Mouse (Mus musculus) adrenal gland, postnatal 4 days (tissue): ENCODE data around the gene Zfp281. TPM values are rescaled to one million over a fixed set of nuclear protein-coding genes. Genes with fewer than 3 reads are reported as not detected.

ENCODE experiments used
- DNase-seq, 2 experiments: peaks; one replicate each; pipeline ENCODE4 v3.0.0; 2021 to 2022; ENCODE audit warnings: low spot score in 2 of 2, mixed read lengths in 2 of 2
- total RNA-seq, 2 experiments: library from RNA; stranded (reverse); gene quantifications; 2 replicates each; pipeline ENCODE4 v1.2.3; 2021

The Zfp281 gene
- total RNA-seq, 2 experiments from 2014 or later: 24.0 to 24.3 TPM

GRCm38 (mm10) chr1:136652066-136652465 lies 27.4 kb downstream of the Zfp281 start:
- DNase-seq: no peak

- DNase-seq: no peak
These were observed 28.8 kb downstream of the Zfp281 start for GRCm38 (mm10) chr1:136653526-136653925.

- DNase-seq: no peak
These were observed 29.7 kb downstream of the Zfp281 start for GRCm38 (mm10) chr1:136654385-136654784.

GRCm38 (mm10) chr1:136656619-136657018 lies 31.9 kb downstream of the Zfp281 start:
- DNase-seq: no peak

- DNase-seq: no peak
These were observed 33.9 kb downstream of the Zfp281 start for GRCm38 (mm10) chr1:136658456-136659227.

- no peak for DNase-seq
These were observed 34.6 kb downstream of the Zfp281 start for GRCm38 (mm10) chr1:136659337-136659736.

- no peak for DNase-seq
These were observed 35.2 kb downstream of the Zfp281 start for GRCm38 (mm10) chr1:136659917-136660316.

- no peak for DNase-seq
These were observed 36.8 kb downstream of the Zfp281 start for GRCm38 (mm10) chr1:136661511-136661910.

- no peak for DNase-seq
These were observed 37.4 kb downstream of the Zfp281 start for GRCm38 (mm10) chr1:136661939-136662563.

- no peak for DNase-seq
These were observed 40.4 kb downstream of the Zfp281 start for GRCm38 (mm10) chr1:136664921-136665582.

GRCm38 (mm10) chr1:136666513-136666912 lies 41.8 kb downstream of the Zfp281 start:
- DNase-seq: no peak

- no peak for DNase-seq
These were observed 45.2 kb downstream of the Zfp281 start for GRCm38 (mm10) chr1:136669926-136670325.

GRCm38 (mm10) chr1:136670421-136670820 lies 45.7 kb downstream of the Zfp281 start:
- DNase-seq: no peak

- no peak for DNase-seq
These were observed 47.2 kb downstream of the Zfp281 start for GRCm38 (mm10) chr1:136671767-136672434.

GRCm38 (mm10) chr1:136672564-136672963 lies 47.9 kb downstream of the Zfp281 start:
- no peak for DNase-seq

- DNase-seq: no peak
These were observed 48.6 kb downstream of the Zfp281 start for GRCm38 (mm10) chr1:136673293-136673692.

- no peak for DNase-seq
These were observed 50.1 kb downstream of the Zfp281 start for GRCm38 (mm10) chr1:136674548-136675455.

- DNase-seq: no peak
These were observed 51.2 kb downstream of the Zfp281 start for GRCm38 (mm10) chr1:136675736-136676444.

- no peak for DNase-seq
These were observed 51.7 kb downstream of the Zfp281 start for GRCm38 (mm10) chr1:136676445-136676755.

- no peak for DNase-seq
These were observed 53.2 kb downstream of the Zfp281 start for GRCm38 (mm10) chr1:136677847-136678325.
